Mouse (Mus musculus) hindbrain, embryonic 13.5 days (tissue): ENCODE measurements around the gene Diras2. TPM values are rescaled to one million over a fixed set of nuclear protein-coding genes. Genes with fewer than 3 reads are reported as not detected.

Source experiments
- polyA plus RNA-seq: library from polyadenylated mRNA; unstranded; fragments of >200 nt; fragmentation: Nextera tagmentation; extraction: Ambion mirVana; gene quantifications from 2 replicates; pipeline ENCODE4 v1.2.1, GENCODE M21; 2015

Diras2 gene
- polyA plus RNA-seq, 1 experiment from 2014 or later = 2.5 TPM

Other genes with a start within 250 kb of the Diras2 start
- gene Syk, start 51.9 kb upstream of the Diras2 start, polyA plus RNA-seq = 1.7 and 1.8 TPM in 2 replicates